Mouse (Mus musculus): ENCODE results near the gene Acsl5. TPM values are rescaled to one million over a fixed set of nuclear protein-coding genes. Genes with fewer than 3 reads are reported as not detected.

Acsl5 gene
- 35.9 to 40.6 TPM (median 38.0 TPM) in 4 replicates for total RNA-seq (2023)

DNA sequence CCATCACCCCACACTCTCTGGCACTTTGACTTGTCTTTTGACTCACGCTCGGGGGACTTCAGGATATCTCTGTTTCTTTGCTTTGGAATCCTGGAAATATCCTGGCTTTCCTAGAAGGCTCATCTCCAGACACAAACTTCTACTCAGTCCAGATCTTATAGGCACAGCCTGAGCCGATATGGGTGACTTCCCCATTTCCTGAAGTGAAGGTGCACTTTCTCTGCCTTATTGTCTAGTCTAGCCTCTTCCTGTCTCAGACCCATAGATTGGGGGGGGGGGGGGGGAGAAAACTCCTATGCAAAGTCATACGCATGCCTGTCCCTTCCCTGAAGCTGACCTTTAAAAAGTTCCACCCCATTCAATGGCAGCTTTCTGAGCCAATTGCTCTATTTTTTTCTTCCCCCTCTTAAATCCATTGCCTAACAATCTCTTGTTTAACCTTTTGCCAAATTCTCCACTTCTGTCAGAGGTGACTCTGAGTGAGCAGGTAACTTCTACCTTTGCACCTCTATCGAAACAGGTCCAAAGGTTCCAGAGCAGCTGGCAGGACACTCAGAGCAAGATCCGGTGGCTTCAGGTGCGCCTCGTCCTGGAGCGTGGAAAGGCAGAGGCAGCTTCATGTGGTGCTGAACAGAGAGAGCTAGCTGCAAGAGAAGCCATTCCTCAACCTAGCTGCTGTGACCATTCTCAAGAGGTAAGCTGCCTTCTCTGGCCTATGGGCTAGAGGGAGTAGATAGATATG, at the start of gene Acsl5:
Gene Acsl5, plus strand, starts transcription at position 556 of the 742 bp plus-strand sequence.

GRCm38 (mm10) chr19:55241186-55241645, 10.5 kb upstream of the Acsl5 start, which contains the start of gene Gucy2g:
Gene Gucy2g, minus strand, starts transcription at chr19:55241236.

GRCm38 (mm10) chr19:55315452-55316108, 63.8 kb downstream of the Acsl5 start, which contains the start of gene Zdhhc6:
Gene Zdhhc6, minus strand, starts transcription at chr19:55316032.

GRCm38 (mm10) chr19:55316109-55316714, 64.5 kb downstream of the Acsl5 start, which contains the start of gene Vti1a:
Gene Vti1a, plus strand, starts transcription at chr19:55316295.

Other genes with a start within 250 kb of the Acsl5 start
- gene Gpam, start 124.7 kb upstream of the Acsl5 start, total RNA-seq (2023) = 10.9 to 12.3 TPM (median 11.6 TPM) in 4 replicates
- not detected in 4 replicates for gene Tectb, start 71.2 kb upstream of the Acsl5 start, total RNA-seq (2023)
- not detected in 4 replicates for gene Gucy2g, start 10.7 kb upstream of the Acsl5 start, total RNA-seq (2023)
- gene Zdhhc6, start 64.1 kb downstream of the Acsl5 start, total RNA-seq (2023) = 29.7 to 34.8 TPM (median 32.1 TPM) in 4 replicates
- gene Vti1a, start 64.4 kb downstream of the Acsl5 start, total RNA-seq (2023) = 40.4 to 52.5 TPM (median 46.3 TPM) in 4 replicates